Mouse (Mus musculus) right cerebral cortex, postnatal 36 days (tissue): ENCODE measurements at regions not wholly inside any gene's neighbourhood (a gene's known extent, or its start where the extent isn't known, plus 50 kb on each side); places are given as distances from the start of the nearest gene placed in this dataset.

Experiments used
- DNase-seq, 2 experiments: peaks; one replicate each; pipeline ENCODE4 v3.0.0; 2022; ENCODE audit warnings: low spot score in 2 of 2, mixed read lengths in 1 of 2

GRCm38 (mm10) chr13:80188734-80189133 lies 694.5 kb upstream of the Arrdc3 start:
- DNase-seq, result no peak

- no peak for DNase-seq
These were observed 688.0 kb upstream of the Arrdc3 start for GRCm38 (mm10) chr13:80195065-80195605.

- DNase-seq, result no peak
These were observed 659.1 kb upstream of the Arrdc3 start for GRCm38 (mm10) chr13:80224110-80224509.

DNA sequence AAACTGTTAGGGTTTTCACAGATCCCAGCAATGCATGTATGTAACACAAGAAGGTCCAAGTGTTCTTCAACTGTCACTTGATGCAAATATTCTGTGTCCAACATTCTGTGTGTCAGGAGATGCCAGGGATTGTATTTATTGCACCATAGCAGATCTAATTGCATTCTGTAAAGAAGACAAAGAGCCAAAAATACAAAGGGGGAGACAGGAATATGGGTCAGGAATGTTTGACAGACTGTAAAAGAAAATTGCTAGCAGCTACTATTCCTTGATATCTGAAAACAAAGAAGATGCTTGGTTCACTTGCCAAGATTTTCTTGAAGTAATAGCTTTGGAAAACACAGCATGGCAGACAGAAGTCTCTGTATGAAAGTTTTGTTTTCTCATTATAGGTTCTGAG lies 651.8 kb upstream of the Arrdc3 start:
- no peak for DNase-seq

DNA sequence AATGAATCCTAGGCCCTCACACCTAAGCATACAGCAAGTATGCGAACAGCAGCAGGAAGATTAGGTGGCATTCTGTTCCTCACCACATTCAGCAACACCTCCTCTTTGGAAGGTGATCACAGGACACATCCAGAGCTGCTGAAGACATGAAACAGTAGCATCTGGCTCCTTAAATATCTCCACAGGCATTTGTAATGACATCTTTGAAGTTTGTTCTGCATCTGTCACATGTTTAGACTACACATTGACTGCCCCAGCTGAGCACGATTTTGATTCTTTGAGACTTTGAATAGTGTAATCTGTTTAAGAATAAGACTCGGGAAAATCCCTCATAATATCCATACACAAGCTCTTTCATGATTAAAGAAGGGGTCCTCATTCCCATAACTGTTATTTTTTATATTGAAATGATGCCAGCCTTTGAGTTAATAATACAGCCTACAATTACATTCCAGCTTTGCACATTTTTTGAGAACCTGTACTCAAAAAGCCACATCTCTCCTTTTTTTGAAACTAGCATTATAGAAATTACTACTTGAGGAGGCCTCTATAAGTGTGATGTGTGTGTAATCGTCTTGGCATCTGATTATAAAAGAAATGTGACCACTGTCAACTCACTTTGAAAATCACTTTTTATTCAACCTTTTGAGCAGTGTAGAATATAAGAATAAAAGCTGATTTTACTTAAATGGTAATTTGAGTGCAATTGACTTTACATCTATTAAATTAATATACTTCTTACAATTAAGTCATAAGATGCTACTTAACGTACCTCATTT lies 647.7 kb upstream of the Arrdc3 start:
- no peak for DNase-seq

DNA sequence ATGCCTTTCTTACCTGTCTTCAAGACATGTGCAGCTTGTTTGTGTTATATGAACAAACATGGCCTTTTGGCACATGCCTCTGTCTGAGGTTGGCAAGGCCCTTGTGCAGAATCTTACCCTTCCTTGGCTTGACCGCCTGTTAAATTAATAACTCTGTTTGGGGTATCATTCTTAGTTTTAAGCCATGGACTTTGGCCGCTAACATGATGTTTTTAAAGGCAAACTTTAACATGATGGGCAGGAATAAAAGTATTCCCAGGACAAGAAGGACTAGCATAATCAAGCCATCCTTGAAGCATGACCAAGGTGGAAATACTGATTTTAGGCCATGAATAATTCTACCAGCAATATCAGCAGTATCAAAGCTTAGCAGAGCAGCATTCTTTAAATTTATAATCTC lies 620.4 kb upstream of the Arrdc3 start:
- no peak for DNase-seq

DNA sequence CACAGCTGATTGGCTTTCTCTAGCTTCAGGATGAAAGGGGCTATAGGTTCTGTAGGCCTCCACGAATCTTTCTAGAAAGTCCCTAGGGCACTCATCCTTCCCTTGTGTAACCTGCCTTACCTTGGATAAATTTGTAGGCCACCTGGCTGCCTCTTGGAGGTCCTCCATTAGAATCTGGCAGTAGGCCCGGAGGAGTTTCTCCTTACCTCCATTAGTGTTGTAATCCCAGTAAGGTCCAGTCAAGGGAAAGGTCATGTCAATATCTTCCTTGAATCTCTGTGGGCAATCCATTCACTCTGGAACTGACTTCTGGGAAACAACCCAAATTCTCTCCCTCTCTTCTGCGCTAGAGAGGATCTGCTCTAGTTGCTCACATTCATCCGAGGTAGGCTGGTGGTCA lies 616.1 kb upstream of the Arrdc3 start:
- DNase-seq, result no peak

DNA sequence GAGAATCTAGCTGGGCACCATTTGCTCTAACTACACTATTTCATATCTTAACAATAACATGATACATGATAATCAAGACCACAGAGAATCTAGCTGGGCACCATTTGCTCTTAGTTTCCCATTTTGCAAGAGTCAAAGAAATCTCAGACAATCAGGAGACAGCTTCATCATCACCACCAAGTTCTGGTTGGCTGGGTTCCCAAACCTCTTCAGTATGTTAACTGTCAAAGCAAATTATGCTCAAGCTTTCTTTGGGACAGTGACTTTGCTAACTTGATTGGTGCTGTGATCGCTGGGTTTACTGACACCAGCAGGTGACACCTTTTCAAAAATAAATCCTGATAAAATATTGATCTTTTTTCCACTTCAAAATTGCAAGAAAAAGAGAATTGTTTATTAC lies 609.2 kb upstream of the Arrdc3 start:
- DNase-seq, result no peak

DNA sequence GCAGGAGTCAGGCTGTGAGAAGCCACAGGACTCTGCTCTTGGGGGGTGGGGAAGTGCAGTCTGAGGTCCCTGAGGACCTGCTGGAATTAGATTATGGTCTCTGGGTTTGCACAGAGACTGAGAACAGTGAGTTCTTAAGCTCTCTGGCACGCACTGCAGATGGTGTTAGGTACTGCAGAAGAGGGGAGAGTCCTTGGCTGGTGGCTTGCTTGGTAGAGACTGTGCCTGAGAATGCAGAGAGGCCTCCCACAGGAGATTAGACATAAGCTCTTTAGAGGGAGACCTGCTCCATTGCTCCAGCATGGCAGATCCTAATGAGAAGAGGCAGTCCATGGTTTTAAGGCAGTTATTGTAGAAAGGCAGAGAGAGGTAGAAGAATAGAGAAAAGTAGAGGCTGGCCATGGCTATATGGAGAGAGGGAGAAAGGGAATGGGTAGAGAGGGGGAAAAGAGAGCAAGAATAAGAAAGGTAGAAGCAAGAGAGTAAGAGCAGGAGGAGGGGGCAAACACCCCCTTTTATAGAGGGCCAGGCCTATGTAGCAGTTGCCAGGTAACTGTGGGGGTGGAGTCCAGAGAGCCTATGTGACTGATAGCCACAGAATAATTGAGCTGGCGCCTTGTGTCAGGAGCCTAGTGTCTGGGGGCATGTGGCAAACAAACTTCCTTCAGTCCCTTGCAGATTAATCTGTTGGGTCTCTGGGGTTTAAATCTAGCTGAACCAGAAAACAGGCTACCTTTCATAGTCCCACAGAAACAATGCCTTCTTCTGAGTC lies 591.3 kb upstream of the Arrdc3 start:
- no peak for DNase-seq

- DNase-seq, result no peak
These were observed 587.5 kb upstream of the Arrdc3 start for GRCm38 (mm10) chr13:80295723-80296122.

DNA sequence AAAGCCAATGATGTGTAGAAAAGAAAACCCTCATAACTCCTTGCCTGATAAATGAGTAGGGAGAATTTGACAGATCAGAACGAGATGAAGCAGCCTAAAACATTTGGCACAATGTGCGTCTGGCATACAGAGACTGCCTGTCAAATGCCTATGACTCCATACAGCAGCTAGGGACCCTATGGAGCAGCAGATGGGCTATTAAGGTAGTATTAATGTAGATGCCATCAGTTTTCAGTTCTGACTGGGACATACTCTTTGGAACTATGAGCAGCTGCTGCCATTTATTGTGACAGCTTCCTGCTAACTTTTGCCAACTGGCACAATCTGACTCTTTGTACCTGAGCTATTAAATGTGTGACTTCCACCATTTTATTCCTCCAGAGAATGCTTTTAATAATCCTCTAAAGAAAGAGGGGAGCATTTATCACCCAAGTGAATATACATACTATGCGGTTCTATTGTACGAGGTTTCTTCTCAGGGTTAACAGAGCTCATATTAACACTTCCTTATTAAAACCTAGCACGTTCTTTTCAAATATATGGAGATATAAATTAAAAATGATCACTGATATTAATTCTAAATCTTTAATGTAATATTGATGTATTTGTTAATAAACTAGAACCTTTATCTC lies 549.0 kb upstream of the Arrdc3 start:
- no peak for DNase-seq

- DNase-seq, result no peak
These were observed 548.1 kb upstream of the Arrdc3 start for GRCm38 (mm10) chr13:80334865-80335655.

GRCm38 (mm10) chr13:80346980-80347649 lies 536.1 kb upstream of the Arrdc3 start:
- no peak for DNase-seq

- DNase-seq, result no peak
These were observed 517.2 kb upstream of the Arrdc3 start for GRCm38 (mm10) chr13:80365964-80366363.

- no peak for DNase-seq
These were observed 512.7 kb upstream of the Arrdc3 start for GRCm38 (mm10) chr13:80370491-80370890.

- no peak for DNase-seq
These were observed 501.8 kb upstream of the Arrdc3 start for GRCm38 (mm10) chr13:80381280-80381965.

DNA sequence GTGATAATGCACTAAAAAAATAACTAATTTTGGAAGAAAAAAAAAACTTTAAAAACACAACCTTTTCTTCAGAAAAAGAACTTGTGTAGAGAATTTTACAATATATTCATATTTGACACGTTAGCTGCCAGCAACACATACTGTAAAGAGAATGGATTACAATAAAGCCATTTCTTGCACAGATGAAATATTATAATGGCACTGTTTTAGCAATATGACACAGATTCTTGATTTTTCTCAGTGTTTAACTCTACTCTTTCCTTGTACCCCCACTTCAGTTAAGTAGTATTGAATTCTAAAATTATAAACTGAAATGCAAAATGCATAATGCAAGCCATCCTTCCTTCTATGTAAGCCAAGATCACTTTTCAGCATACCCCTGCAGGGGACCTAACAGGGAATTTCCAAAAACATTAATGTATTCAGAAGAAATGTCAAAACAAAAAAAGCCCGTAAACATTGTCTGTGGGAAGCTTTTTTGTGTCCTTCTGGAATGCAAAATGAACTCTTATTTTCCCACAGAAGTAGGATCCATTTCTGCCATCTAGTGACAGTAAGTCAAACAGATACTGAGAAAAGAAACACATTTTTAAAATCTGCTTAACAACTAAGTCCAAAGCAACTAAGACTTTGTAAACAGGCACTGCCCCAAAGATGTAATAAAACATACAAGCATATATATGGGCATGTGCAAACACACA lies 501.1 kb upstream of the Arrdc3 start:
- DNase-seq, result no peak

DNA sequence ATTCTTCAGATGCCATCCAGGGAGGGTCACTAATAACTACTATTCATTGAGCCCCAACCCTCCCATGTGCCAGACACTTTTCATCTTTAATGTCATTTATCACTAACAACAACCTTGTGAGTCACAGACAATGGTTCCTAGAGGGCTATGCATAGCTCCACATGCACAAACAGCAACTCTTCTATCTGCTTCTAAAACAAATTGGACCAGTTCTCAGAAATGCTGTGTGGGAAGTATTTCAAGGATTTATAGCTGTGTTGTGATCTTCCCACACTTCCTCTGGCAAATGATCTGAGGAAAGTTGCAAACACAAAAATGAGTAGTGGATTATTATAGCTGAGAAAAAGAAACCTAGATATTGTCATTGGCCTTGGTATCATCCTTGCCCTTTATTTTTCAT lies 474.3 kb upstream of the Arrdc3 start:
- peak in 1 of 2 experiments; percentile 0 for DNase-seq

GRCm38 (mm10) chr13:80409790-80410433 lies 473.3 kb upstream of the Arrdc3 start:
- no peak for DNase-seq
